Mouse (Mus musculus): ENCODE results near the gene Gphn. TPM values are rescaled to one million over a fixed set of nuclear protein-coding genes. Genes with fewer than 3 reads are reported as not detected.

The Gphn gene
- 6.2 and 7.3 TPM in 2 replicates for total RNA-seq (2012; rRNA removed)

DNA sequence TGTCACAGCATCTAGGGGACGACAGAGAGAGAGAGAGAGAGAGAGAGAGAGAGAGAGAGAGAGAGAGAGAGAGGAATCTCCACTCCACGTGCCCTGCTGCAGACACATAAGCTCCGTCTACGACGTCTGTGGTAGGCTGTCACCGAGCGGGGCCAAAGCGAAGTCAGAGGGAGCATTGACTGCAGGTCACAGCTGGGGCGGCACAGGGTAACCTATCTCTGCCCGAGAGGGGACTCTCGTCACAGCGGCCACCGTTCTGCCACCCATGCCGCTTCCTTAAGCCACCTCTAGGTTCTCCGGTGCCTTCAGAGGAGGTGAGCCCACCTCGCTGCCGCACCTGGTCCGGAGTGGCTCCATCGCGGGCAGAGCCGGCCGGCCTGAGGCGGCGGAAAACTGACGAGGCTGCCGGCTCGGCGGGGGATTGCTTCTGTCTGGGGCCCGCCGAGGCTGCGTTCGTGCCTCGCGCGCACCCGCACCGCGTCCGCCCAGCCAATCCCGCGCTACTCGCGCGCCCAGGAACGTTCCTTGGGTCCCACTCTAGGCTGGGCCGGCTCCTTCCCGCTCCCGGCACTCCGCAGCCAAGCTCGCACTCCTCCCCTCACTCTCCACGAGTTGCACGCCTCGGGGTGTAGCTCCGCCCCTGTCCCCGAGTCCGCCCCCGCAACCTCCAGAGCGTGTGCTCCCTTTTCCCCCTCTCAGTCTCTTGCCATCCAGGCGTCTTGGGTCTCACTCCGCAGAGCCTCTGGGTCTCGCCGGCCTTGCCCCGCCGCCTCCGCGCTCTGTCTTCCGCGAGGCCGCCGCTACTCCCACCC is at the start of gene Gphn:
Gene Gphn (plus strand): TSS at position 673 of the 812 bp plus-strand sequence.
- H3K4me1 ChIP-seq (ENCODE audit: control insufficient read depth in 2 of 2, insufficient read depth in 2 of 2, low read length in 2 of 2, poor library complexity in 1 of 2): peaks cover 0 to 6% of the 10 kb centered on the region in 2 experiments; a peak in 1 of 4 replicates
- peak within 1 kb of the TSS; percentile 90 for H3K9ac ChIP-seq (ENCODE audit: insufficient read depth, low read depth, low read length, poor library complexity, severe bottlenecking)
- DNase-seq (ENCODE audit: low read depth, low spot score): peak; percentile 73
- H3K36me3 ChIP-seq (ENCODE audit: control insufficient read depth, insufficient read depth, low read length, poor library complexity, severe bottlenecking): no peaks in the 10 kb centered on the region
- H3K27ac ChIP-seq (ENCODE audit: insufficient read depth, low read depth, low read length, poor library complexity, severe bottlenecking): peak within 1 kb of the TSS; percentile 72
- peak within 1 kb of the TSS; percentile 86 to 99 for H3K4me3 ChIP-seq (ENCODE audit: insufficient read depth in 1 of 2, low read depth in 1 of 2, low read length in 2 of 2, poor library complexity in 1 of 2, severe bottlenecking in 1 of 2)
- H3K9me3 ChIP-seq (ENCODE audit: control insufficient read depth, insufficient read depth, low read depth, low read length): no peaks in the 10 kb centered on the region
- in situ Hi-C loops (cut with MboI; ENCODE audit: low sequenced_read_pairs in 2 of 2, unreplicated experiment in 2 of 2): no loop called here
- no peak for TF ChIP-seq MAFK (IDR thresholded peaks at IDR 0.05; ENCODE audit: insufficient read depth, low read depth, low read length)
- peak; percentile 64; the same call in 1 of the 2 replicates for TF ChIP-seq HCFC1 (IDR thresholded peaks at IDR 0.05; ENCODE audit: borderline replicate concordance, insufficient read depth, low read length)
- TF ChIP-seq CHD2 (IDR thresholded peaks at IDR 0.05; ENCODE audit: low read depth, low read length): no peak
- no peak for TF ChIP-seq ZNF384 (IDR thresholded peaks at IDR 0.05; ENCODE audit: low read depth, low read length)
- TF ChIP-seq ZC3H11A (IDR thresholded peaks at IDR 0.05; ENCODE audit: borderline replicate concordance, low read depth, low read length): no peak

DNA sequence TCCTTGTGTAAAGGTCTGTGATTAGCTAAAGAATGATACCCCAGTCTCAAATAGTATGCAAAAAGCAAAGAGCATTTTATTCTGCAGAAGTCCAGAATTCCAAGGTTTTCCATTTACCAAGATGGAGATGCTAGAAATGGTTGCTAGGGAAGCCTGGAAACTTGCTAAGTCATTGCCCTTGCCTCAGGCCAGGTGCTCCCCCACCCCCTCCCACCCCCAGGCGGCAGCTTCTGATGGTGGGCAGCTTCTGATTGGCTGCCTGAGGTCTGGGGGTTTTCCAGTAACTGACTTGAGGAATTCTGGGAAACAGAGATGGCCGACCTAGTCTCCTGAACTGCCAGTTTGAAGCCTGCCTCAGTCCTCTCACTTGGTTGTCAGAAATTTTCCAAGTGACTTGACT is 44.7 kb upstream of the Gphn start:
- in situ Hi-C loops (cut with MboI; ENCODE audit: low sequenced_read_pairs in 2 of 2, unreplicated experiment in 2 of 2): no loop called here
- H3K36me3 ChIP-seq (ENCODE audit: control insufficient read depth, insufficient read depth, low read length, poor library complexity, severe bottlenecking): no peaks in the 10 kb centered on the region
- no peak overlapping the region for H3K9ac ChIP-seq (ENCODE audit: insufficient read depth, low read depth, low read length, poor library complexity, severe bottlenecking)
- H3K27ac ChIP-seq (ENCODE audit: insufficient read depth, low read depth, low read length, poor library complexity, severe bottlenecking): no peak overlapping the region
- no peaks in the 10 kb centered on the region for H3K4me1 ChIP-seq (ENCODE audit: control insufficient read depth in 2 of 2, insufficient read depth in 2 of 2, low read length in 2 of 2, poor library complexity in 1 of 2)
- H3K9me3 ChIP-seq (ENCODE audit: control insufficient read depth, insufficient read depth, low read depth, low read length): no peaks in the 10 kb centered on the region
- peak; percentile 70 for TF ChIP-seq MAFK (IDR thresholded peaks at IDR 0.05; ENCODE audit: insufficient read depth, low read depth, low read length)
- TF ChIP-seq ZC3H11A (IDR thresholded peaks at IDR 0.05; ENCODE audit: borderline replicate concordance, low read depth, low read length): no peak
- H3K4me3 ChIP-seq (ENCODE audit: insufficient read depth in 1 of 2, low read depth in 1 of 2, low read length in 2 of 2, poor library complexity in 1 of 2, severe bottlenecking in 1 of 2): no peak overlapping the region
- peak; percentile 16 for DNase-seq (ENCODE audit: low read depth, low spot score)

DNA sequence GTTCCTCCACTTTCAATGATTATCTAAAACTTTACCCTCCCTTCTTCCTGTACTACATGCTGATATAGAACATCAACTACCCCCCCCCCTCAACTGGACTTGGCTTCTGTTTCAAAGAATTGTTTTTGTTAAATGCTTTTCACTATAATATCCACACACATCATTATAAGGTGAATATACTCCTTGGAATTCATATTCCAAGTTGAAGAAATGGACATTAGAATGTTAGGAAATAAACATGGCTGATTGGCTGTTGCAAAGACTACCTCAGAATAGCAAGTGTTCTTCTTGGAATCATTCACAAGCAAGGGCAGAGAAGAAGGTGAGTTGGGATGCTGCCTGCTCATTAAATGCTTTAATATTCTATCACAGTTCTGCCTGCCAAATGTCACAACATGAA is 32.2 kb upstream of the Gphn start, which contains the start of gene Gm6657:
Gene Gm6657 (plus strand): TSS at position 301 of the 400 bp plus-strand sequence.
- TF ChIP-seq MAFK (IDR thresholded peaks at IDR 0.05; ENCODE audit: insufficient read depth, low read depth, low read length) (no peak), HCFC1 (IDR thresholded peaks at IDR 0.05; ENCODE audit: borderline replicate concordance, insufficient read depth, low read length) (no peak), CHD2 (IDR thresholded peaks at IDR 0.05; ENCODE audit: low read depth, low read length) (no peak), ZNF384 (IDR thresholded peaks at IDR 0.05; ENCODE audit: low read depth, low read length) (no peak), ZC3H11A (IDR thresholded peaks at IDR 0.05; ENCODE audit: borderline replicate concordance, low read depth, low read length) (no peak)
- Histone ChIP-seq H3K4me3 (ENCODE audit: insufficient read depth in 1 of 2, low read depth in 1 of 2, low read length in 2 of 2, poor library complexity in 1 of 2, severe bottlenecking in 1 of 2) (no peak within 1 kb of the TSS), H3K9me3 (ENCODE audit: control insufficient read depth, insufficient read depth, low read depth, low read length) (no peaks in the 10 kb centered on the region), H3K27ac (ENCODE audit: insufficient read depth, low read depth, low read length, poor library complexity, severe bottlenecking) (no peak within 1 kb of the TSS), H3K36me3 (ENCODE audit: control insufficient read depth, insufficient read depth, low read length, poor library complexity, severe bottlenecking) (no peaks in the 10 kb centered on the region), H3K4me1 (ENCODE audit: control insufficient read depth in 2 of 2, insufficient read depth in 2 of 2, low read length in 2 of 2, poor library complexity in 1 of 2) (no peaks in the 10 kb centered on the region), H3K9ac (ENCODE audit: insufficient read depth, low read depth, low read length, poor library complexity, severe bottlenecking) (no peak within 1 kb of the TSS)
- DNase-seq (ENCODE audit: low read depth, low spot score): no peak
- in situ Hi-C loops (cut with MboI; ENCODE audit: low sequenced_read_pairs in 2 of 2, unreplicated experiment in 2 of 2): no loop called here

DNA sequence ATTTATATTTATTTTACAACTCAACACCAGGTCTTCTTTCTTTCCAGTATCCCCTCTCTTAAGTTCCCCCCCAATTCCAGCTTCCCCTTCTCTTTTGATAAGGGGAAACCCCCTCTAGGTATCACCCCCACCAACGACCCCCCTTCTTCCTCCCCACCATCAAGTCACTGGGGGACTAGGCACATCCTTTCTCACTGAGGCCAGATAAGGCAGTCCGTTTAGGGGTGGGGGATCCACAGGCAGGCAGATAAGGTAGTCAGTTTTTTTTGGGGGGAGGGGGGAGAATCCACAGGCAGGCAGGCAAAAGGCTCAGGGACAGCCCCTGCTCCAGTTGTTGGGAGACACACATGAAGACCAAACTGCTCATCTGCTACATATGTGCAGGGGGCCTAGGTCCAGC is 30.8 kb upstream of the Gphn start:
- Histone ChIP-seq H3K4me1 (ENCODE audit: control insufficient read depth in 2 of 2, insufficient read depth in 2 of 2, low read length in 2 of 2, poor library complexity in 1 of 2) (no peaks in the 10 kb centered on the region), H3K9me3 (ENCODE audit: control insufficient read depth, insufficient read depth, low read depth, low read length) (no peaks in the 10 kb centered on the region), H3K36me3 (ENCODE audit: control insufficient read depth, insufficient read depth, low read length, poor library complexity, severe bottlenecking) (no peaks in the 10 kb centered on the region), H3K9ac (ENCODE audit: insufficient read depth, low read depth, low read length, poor library complexity, severe bottlenecking) (no peak overlapping the region), H3K4me3 (ENCODE audit: insufficient read depth in 1 of 2, low read depth in 1 of 2, low read length in 2 of 2, poor library complexity in 1 of 2, severe bottlenecking in 1 of 2) (no peak overlapping the region), H3K27ac (ENCODE audit: insufficient read depth, low read depth, low read length, poor library complexity, severe bottlenecking) (no peak overlapping the region)
- TF ChIP-seq ZNF384 (IDR thresholded peaks at IDR 0.05; ENCODE audit: low read depth, low read length) (no peak), MAFK (IDR thresholded peaks at IDR 0.05; ENCODE audit: insufficient read depth, low read depth, low read length) (no peak), HCFC1 (IDR thresholded peaks at IDR 0.05; ENCODE audit: borderline replicate concordance, insufficient read depth, low read length) (no peak), CHD2 (IDR thresholded peaks at IDR 0.05; ENCODE audit: low read depth, low read length) (no peak), ZC3H11A (IDR thresholded peaks at IDR 0.05; ENCODE audit: borderline replicate concordance, low read depth, low read length) (no peak)
- in situ Hi-C loops (cut with MboI; ENCODE audit: low sequenced_read_pairs in 2 of 2, unreplicated experiment in 2 of 2): no loop called here
- no peak for DNase-seq (ENCODE audit: low read depth, low spot score)

All from ES-E14 (cell line).